Mouse (Mus musculus) ES-Bruce4 (cell line): ENCODE results near the gene Gpr179.

ENCODE experiments used
- CTCF ChIP-seq: IDR thresholded peaks from one replicate; pipeline ENCODE4 v1.8.1; 2011; ENCODE audit warnings: low read depth, low read length
- EP300 ChIP-seq: IDR thresholded peaks from 2 replicates; pipeline ENCODE4 v1.6.1; 2011; ENCODE audit warnings: low read depth, low read length; ENCODE audit not compliant: insufficient read depth
- POLR2A ChIP-seq: IDR thresholded peaks from one replicate; pipeline ENCODE4 v1.8.1; 2011; ENCODE audit warnings: low read length; ENCODE audit not compliant: insufficient read depth

DNA sequence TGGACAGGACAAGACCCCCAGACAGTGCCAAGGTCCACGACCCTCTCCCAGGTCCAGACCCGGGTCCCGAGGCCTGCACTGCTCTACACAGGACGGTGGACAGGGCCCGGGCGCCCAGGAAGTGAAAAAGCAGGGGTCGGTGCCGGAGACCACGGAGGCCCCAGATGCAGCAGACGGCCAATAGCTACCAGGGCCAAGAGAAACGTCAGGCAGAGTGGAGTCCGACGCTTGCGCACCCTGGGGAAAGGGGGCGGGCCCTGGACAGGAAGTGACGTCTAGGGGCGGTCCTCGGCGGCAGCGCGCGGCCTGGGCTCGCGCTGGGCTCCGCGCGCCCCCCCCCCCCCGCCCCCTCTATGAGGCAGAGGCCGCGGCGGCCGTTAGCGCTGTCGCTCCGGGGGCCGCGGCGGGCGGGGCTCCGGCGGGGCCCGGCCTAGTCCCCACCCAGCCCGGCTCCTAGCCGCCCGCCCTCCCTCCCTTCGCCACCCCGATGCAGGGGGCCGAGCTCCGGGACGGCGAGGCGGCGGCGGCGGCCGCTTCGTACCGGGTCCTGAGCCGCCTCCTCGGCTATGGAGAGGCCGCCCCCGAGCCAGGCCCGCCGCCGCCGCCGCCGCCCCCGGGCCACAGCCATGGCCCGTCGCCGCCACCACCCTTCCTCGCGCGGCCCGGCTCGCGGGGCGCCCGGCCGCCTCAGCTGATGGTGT, 10.2 kb upstream of the Gpr179 start, which contains the start of gene Socs7:
- TF ChIP-seq EP300, result no peak
- TF ChIP-seq CTCF, result no peak
- TF ChIP-seq POLR2A, result no peak
